Mouse (Mus musculus) heart, embryonic 12.5 days (tissue): Measurements from ENCODE around the gene Armc7. TPM values are rescaled to one million over a fixed set of nuclear protein-coding genes. Genes with fewer than 3 reads are reported as not detected.

Experiments used
- ATAC-seq: fragments of 200-750 bp; cut with Nextera tagmentation; 2 replicates; pipeline ENCODE4 v1.8.0; 2017; ENCODE audit warnings: moderate TSS enrichment, moderate library complexity; ENCODE audit not compliant: insufficient number of reproducible peaks, low FRiP score
- H3K27ac ChIP-seq: fragments of 300-500 bp; sonication (generic); 2 replicates; pipeline ENCODE4 v1.5.1; 2016; ENCODE audit warnings: mild to moderate bottlenecking, moderate library complexity; ENCODE audit not compliant: poor library complexity, severe bottlenecking
- H3K27me3 ChIP-seq: fragments of 300-500 bp; sonication (generic); replicated peaks from 2 replicates; pipeline ENCODE4 v1.6.1; 2016; ENCODE audit warnings: mild to moderate bottlenecking, moderate library complexity
- H3K36me3 ChIP-seq: fragments of 300-500 bp; sonication (generic); 2 replicates; pipeline ENCODE4 v1.6.1; 2016; ENCODE audit warnings: mild to moderate bottlenecking, moderate library complexity
- H3K4me1 ChIP-seq: fragments of 300-500 bp; sonication (generic); replicated peaks from 2 replicates; pipeline ENCODE4 v1.6.1; 2016; ENCODE audit warnings: mild to moderate bottlenecking
- H3K4me2 ChIP-seq: fragments of 300-500 bp; sonication (generic); 2 replicates; pipeline ENCODE4 v1.6.1; 2016; ENCODE audit warnings: mild to moderate bottlenecking, moderate library complexity
- H3K4me3 ChIP-seq: fragments of 300-500 bp; sonication (generic); 2 replicates; pipeline ENCODE4 v1.5.1; 2016; ENCODE audit warnings: mild to moderate bottlenecking
- H3K9ac ChIP-seq: fragments of 300-500 bp; sonication (generic); 2 replicates; pipeline ENCODE4 v1.6.1; 2016; ENCODE audit warnings: mild to moderate bottlenecking, moderate library complexity
- H3K9me3 ChIP-seq: fragments of 300-500 bp; sonication (generic); replicated peaks from 2 replicates; pipeline ENCODE4 v1.6.1; 2016; ENCODE audit warnings: mild to moderate bottlenecking, moderate library complexity
- WGBS: fragments of 180-500 bp; shearing (Covaris S2); methylation state at CpG from one replicate; pipeline ENCODE4 v1.1.7; 2016; 5-methylcytosine and 5-hydroxymethylcytosine counted together
- polyA plus RNA-seq: library from polyadenylated mRNA; unstranded; fragments of >200 nt; fragmentation: Nextera tagmentation; extraction: Ambion mirVana; gene quantifications from 2 replicates; pipeline ENCODE4 v1.2.1, GENCODE M21; 2016

Gene Armc7
- polyA plus RNA-seq, 1 experiment from 2014 or later = 5.8 TPM

DNA sequence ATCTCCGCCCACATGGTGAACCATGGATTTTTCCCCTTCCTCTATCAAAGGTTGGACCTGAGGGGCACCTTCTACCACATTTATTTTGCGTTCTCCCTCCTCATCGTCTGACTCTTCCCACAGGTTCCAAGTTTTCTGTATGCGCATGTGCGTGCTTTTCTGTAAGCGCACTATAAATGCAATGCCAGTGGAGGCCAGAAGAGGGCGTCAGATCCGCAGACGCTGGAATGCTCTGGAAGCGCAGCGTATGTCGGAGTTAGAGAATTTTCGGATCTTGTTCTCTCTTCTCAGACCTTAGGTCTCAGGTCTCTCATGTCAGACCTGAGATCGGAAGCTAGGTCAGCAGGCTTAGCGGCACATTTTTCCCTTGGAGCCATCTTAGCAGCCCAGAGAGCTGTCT is 19.8 kb upstream of the Armc7 start:
- 86% methylated on average over 15 of the region's 15 CpGs for WGBS

GRCm38 (mm10) chr11:115456182-115456581 is 19.3 kb upstream of the Armc7 start:
- 82% methylated on average over 5 of the region's 5 CpGs for WGBS
- no peak overlapping the region for H3K4me2 ChIP-seq
- no peaks in the 10 kb centered on the region for H3K27me3 ChIP-seq
- H3K9me3 ChIP-seq = 0 out of 2 replicates have a peak, but pooled peaks cover 3% of the 10 kb centered on the region
- no peak overlapping the region for H3K27ac ChIP-seq
- H3K36me3 ChIP-seq = no peaks in the 10 kb centered on the region
- ATAC-seq = no peak
- peaks cover 18% of the 10 kb centered on the region for H3K4me1 ChIP-seq
- H3K4me3 ChIP-seq = no peak overlapping the region
- H3K9ac ChIP-seq = no peak overlapping the region

More for the DNA sequence above, 19.8 kb upstream of the Armc7 start:
- Histone ChIP-seq H3K36me3 (no peaks in the 10 kb centered on the region), H3K9me3 (0 out of 2 replicates have a peak, but pooled peaks cover 3% of the 10 kb centered on the region), H3K27ac (no peak overlapping the region), H3K27me3 (no peaks in the 10 kb centered on the region), H3K4me3 (no peak overlapping the region), H3K4me2 (no peak overlapping the region), H3K4me1 (peaks cover 18% of the 10 kb centered on the region), H3K9ac (no peak overlapping the region)
- ATAC-seq = no peak

DNA sequence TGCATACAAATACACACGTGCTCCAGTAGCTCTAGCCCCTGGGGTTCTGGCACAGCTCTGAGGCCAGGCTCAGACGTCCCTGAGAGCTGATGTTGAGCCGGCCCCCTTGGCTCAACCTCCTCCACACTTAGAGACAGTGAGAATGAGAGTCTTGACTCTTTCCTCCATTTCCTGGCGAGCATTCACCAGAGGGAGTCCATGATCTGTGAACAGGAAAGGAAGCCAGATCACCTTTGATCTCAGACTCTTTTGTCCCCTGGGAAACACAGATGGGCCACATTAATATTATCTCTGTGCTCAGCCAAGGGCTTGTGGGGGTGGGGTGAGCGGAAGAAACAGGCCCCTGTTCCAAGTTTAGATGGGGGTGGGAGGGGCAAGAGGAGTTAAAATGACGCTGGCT is 18.1 kb upstream of the Armc7 start:
- Histone ChIP-seq H3K36me3 (no peaks in the 10 kb centered on the region), H3K4me3 (no peak overlapping the region), H3K4me2 (no peak overlapping the region), H3K27me3 (peaks cover 4% of the 10 kb centered on the region; the same call in 1 of the 2 replicates), H3K4me1 (peaks cover 18% of the 10 kb centered on the region), H3K27ac (no peak overlapping the region), H3K9ac (no peak overlapping the region), H3K9me3 (0 out of 2 replicates have a peak, but pooled peaks cover 3% of the 10 kb centered on the region)
- ATAC-seq = no peak
- 23% methylated on average over 6 of the region's 6 CpGs for WGBS

- WGBS = 22% methylated on average over 8 of the region's 8 CpGs
Measured at GRCm38 (mm10) chr11:115460976-115461375, 14.5 kb upstream of the Armc7 start.

GRCm38 (mm10) chr11:115461846-115462242 is 13.6 kb upstream of the Armc7 start:
- no peaks in the 10 kb centered on the region for H3K36me3 ChIP-seq
- H3K4me1 ChIP-seq = peaks cover 21% of the 10 kb centered on the region
- ATAC-seq = no peak
- no peak overlapping the region for H3K4me3 ChIP-seq
- H3K27me3 ChIP-seq = peaks cover 9% of the 10 kb centered on the region; the same call in 1 of the 2 replicates
- H3K9me3 ChIP-seq = no peaks in the 10 kb centered on the region
- 68% methylated on average over 5 of the region's 5 CpGs for WGBS
- H3K9ac ChIP-seq = no peak overlapping the region
- H3K27ac ChIP-seq = no peak overlapping the region
- H3K4me2 ChIP-seq = no peak overlapping the region

More at GRCm38 (mm10) chr11:115460976-115461375, 14.5 kb upstream of the Armc7 start:
- ATAC-seq = no peak
- no peaks in the 10 kb centered on the region for H3K9me3 ChIP-seq
- no peak overlapping the region for H3K27ac ChIP-seq
- no peak overlapping the region for H3K4me3 ChIP-seq
- H3K27me3 ChIP-seq = peaks cover 9% of the 10 kb centered on the region; the same call in 1 of the 2 replicates
- peaks cover 18% of the 10 kb centered on the region for H3K4me1 ChIP-seq
- H3K4me2 ChIP-seq = no peak overlapping the region
- no peak overlapping the region for H3K9ac ChIP-seq
- H3K36me3 ChIP-seq = no peaks in the 10 kb centered on the region

DNA sequence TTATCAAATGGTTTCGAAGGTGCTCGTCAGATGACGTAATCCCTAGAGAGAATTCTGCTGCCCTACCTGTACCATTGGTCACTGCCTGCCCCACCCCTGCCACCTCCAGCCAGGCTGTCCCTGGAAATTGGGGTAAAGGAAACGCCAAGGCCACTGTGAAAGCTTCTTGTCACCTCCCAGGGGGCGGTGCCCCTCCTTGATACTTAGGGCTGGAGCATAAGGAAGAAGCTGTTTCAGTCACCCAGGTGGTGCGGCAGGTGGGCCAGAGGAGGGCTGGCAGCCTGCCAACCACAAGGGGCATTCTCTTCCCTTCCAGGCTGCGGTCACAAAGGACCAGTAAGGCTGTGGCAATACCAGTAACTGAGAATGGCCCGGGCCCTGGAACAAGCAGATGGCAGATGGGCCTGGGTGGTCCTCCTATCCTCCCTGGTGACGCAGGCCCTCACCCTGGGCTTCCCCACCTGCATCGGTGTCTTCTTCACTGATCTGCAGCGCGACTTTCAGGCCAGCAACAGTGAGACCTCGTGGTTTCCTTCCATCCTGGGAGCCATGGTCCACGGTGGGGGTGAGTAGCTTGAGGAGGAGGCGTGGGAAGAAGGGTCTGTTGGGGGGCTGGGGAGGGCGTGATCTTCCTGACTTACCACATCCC is 13.1 kb upstream of the Armc7 start, which contains the start of gene Slc16a5:
Gene Slc16a5, plus strand, starts transcription at position 232 of the 649 bp plus-strand sequence.
- H3K9ac ChIP-seq = no peak within 1 kb of the TSS
- peaks cover 9% of the 10 kb centered on the region; the same call in 1 of the 2 replicates for H3K27me3 ChIP-seq
- H3K9me3 ChIP-seq = no peaks in the 10 kb centered on the region
- H3K4me2 ChIP-seq = no peak within 1 kb of the TSS
- ATAC-seq = no peak; the same call in 1 of the 2 replicates
- H3K4me3 ChIP-seq = no peak within 1 kb of the TSS
- H3K27ac ChIP-seq = no peak within 1 kb of the TSS
- 71% methylated on average over 16 of the region's 16 CpGs for WGBS
- H3K4me1 ChIP-seq = peaks cover 21% of the 10 kb centered on the region
- H3K36me3 ChIP-seq = no peaks in the 10 kb centered on the region

GRCm38 (mm10) chr11:115463397-115463796 is 12.1 kb upstream of the Armc7 start:
- H3K4me2 ChIP-seq = no peak overlapping the region
- no peak overlapping the region for H3K4me3 ChIP-seq
- H3K9ac ChIP-seq = no peak overlapping the region
- H3K36me3 ChIP-seq = no peaks in the 10 kb centered on the region
- no peak for ATAC-seq
- H3K27me3 ChIP-seq = peaks cover 9% of the 10 kb centered on the region; the same call in 1 of the 2 replicates
- no peaks in the 10 kb centered on the region for H3K9me3 ChIP-seq
- peaks cover 21% of the 10 kb centered on the region for H3K4me1 ChIP-seq
- WGBS = 48% methylated on average over 11 of the region's 11 CpGs
- H3K27ac ChIP-seq = no peak overlapping the region

GRCm38 (mm10) chr11:115464851-115465250 is 10.6 kb upstream of the Armc7 start:
- H3K27ac ChIP-seq = no peak overlapping the region
- H3K4me3 ChIP-seq = no peak overlapping the region
- H3K9ac ChIP-seq = no peak overlapping the region
- peaks cover 9% of the 10 kb centered on the region; the same call in 1 of the 2 replicates for H3K27me3 ChIP-seq
- H3K4me1 ChIP-seq = peaks cover 21% of the 10 kb centered on the region
- H3K9me3 ChIP-seq = no peaks in the 10 kb centered on the region
- H3K4me2 ChIP-seq = no peak overlapping the region
- 85% methylated on average over 8 of the region's 8 CpGs for WGBS
- H3K36me3 ChIP-seq = no peaks in the 10 kb centered on the region
- ATAC-seq = no peak

GRCm38 (mm10) chr11:115467217-115467618 is 8.2 kb upstream of the Armc7 start:
- no peak overlapping the region for H3K27ac ChIP-seq
- no peak overlapping the region for H3K4me2 ChIP-seq
- H3K4me1 ChIP-seq = peaks cover 21% of the 10 kb centered on the region
- no peaks in the 10 kb centered on the region for H3K9me3 ChIP-seq
- H3K9ac ChIP-seq = 0 out of 2 replicates have a peak overlapping the region, but pooled peaks have one; percentile 19
- 21% methylated on average over 4 of the region's 4 CpGs for WGBS
- ATAC-seq = no peak
- H3K36me3 ChIP-seq = no peaks in the 10 kb centered on the region
- H3K27me3 ChIP-seq = peaks cover 7% of the 10 kb centered on the region; the same call in 1 of the 2 replicates
- no peak overlapping the region for H3K4me3 ChIP-seq

DNA sequence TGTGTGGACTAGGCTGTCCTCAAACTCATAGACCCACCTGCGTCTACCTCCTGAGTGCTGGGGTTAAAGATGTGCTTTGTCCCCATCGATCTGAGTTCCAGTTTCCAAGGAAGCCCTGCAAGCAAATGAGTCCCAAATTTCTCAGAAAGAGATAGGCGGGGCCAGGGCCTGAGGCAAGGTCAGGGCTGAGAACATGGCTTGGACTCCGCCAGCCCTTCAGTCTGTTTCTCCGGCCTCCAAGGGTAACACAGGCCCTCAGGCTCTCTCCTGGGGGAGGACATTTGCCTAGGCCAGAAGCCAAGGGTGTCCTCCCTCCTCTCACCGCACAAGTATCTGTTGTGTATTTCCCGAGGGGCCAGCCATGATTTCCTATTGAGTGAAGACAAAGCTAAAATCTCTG is 3.3 kb upstream of the Armc7 start:
- Histone ChIP-seq H3K9ac (no peak overlapping the region; the same call in 1 of the 2 replicates), H3K4me2 (no peak overlapping the region), H3K4me1 (peaks cover 44% of the 10 kb centered on the region), H3K36me3 (no peaks in the 10 kb centered on the region), H3K27me3 (no peaks in the 10 kb centered on the region), H3K9me3 (no peaks in the 10 kb centered on the region), H3K27ac (no peak overlapping the region), H3K4me3 (no peak overlapping the region)
- 75% methylated on average over 7 of the region's 7 CpGs for WGBS
- no peak for ATAC-seq

GRCm38 (mm10) chr11:115473626-115474275 is 1.7 kb upstream of the Armc7 start:
- Histone ChIP-seq H3K4me3 (no peak overlapping the region), H3K36me3 (no peaks in the 10 kb centered on the region), H3K9ac (peak overlapping the region; percentile 16; the same call in 1 of the 2 replicates), H3K27ac (peak overlapping the region; percentile 76), H3K27me3 (no peaks in the 10 kb centered on the region), H3K4me2 (peak overlapping the region; percentile 21; the same call in 1 of the 2 replicates), H3K9me3 (no peaks in the 10 kb centered on the region), H3K4me1 (peaks cover 40% of the 10 kb centered on the region)
- ATAC-seq = peak; percentile 66
- 15% methylated on average over 15 of the region's 15 CpGs for WGBS
